ENCODE assay signal across 25 mouse cellular contexts in genomic region chr10:108837434-108837833, GRCm38 (mm10).
"Had no signal": no experiment of that assay in that cellular context is flagged by ENCODE, and none has a peak within 500 bp of the region (broad histone marks: within the 10 kb centered on the region; RNA-seq: fewer than 3 reads in every experiment).

No protein-coding gene starts in this region.

- H3K27ac ChIP-seq: heart, adult 2 months; heart, embryonic 13.5 days; heart, embryonic 15.5 days; hindbrain, embryonic 13.5 days; hindbrain, embryonic 15.5 days; hindbrain, postnatal 0 days; kidney, embryonic 15.5 days; kidney, postnatal 0 days; limb, embryonic 10.5 days; limb, embryonic 12.5 days; liver, embryonic 13.5 days; liver, embryonic 15.5 days had no signal

- ATAC-seq: hindbrain, postnatal 0 days; intestine, embryonic 16.5 days had no signal

- H3K4me3 ChIP-seq: heart, adult 2 months; heart, embryonic 13.5 days; heart, embryonic 15.5 days; hindbrain, embryonic 13.5 days; hindbrain, embryonic 15.5 days; kidney, embryonic 15.5 days; limb, embryonic 10.5 days; limb, embryonic 12.5 days; liver, embryonic 13.5 days; liver, embryonic 15.5 days had no signal

- DNase-seq: gastrocnemius, postnatal 14 days; gastrocnemius, postnatal 36 days; heart, adult 11 months; heart, adult 2 months; heart, postnatal 14 days; heart, postnatal 36 days; kidney, adult 11 months; kidney, adult 2 months; kidney, adult 9 months; kidney, postnatal 25 days; kidney, postnatal 4 days; layer of hippocampus, adult 9-11 months; liver; liver, embryonic 13.5 days had no signal
